Mouse (Mus musculus): ENCODE data around the gene Neurl4.
"Not testable (repeated sequence)": the region's sequence is repeated elsewhere in the genome, so short reads cannot be mapped to it uniquely, and the experiment has no call there.

Neurl4 gene

GRCm38 (mm10) chr11:69900471-69901405 lies at the start of gene Neurl4, which contains the start of gene 2810408A11Rik:
Gene Neurl4, plus strand, starts transcription at chr11:69901072.
Gene 2810408A11Rik, minus strand, starts transcription at chr11:69900987.
- peak; percentile 89 for DNase-seq (ENCODE audit: low spot score)

GRCm38 (mm10) chr11:69853994-69854393 lies 46.9 kb upstream of the Neurl4 start:
- DNase-seq (ENCODE audit: low spot score), result no peak

- DNase-seq (ENCODE audit: low spot score), result no peak
Measured at GRCm38 (mm10) chr11:69854680-69855079, 46.2 kb upstream of the Neurl4 start.

GRCm38 (mm10) chr11:69855347-69855746 lies 45.5 kb upstream of the Neurl4 start:
- DNase-seq (ENCODE audit: low spot score), result no peak

GRCm38 (mm10) chr11:69858113-69858998 lies 42.5 kb upstream of the Neurl4 start, which contains the start of gene Tnk1:
Gene Tnk1, minus strand, starts transcription at chr11:69858730.
- no peak for DNase-seq (ENCODE audit: low spot score)

- DNase-seq (ENCODE audit: low spot score), result not testable (repeated sequence)
Measured at GRCm38 (mm10) chr11:69863729-69864128, 37.1 kb upstream of the Neurl4 start.

- no peak for DNase-seq (ENCODE audit: low spot score)
Measured at GRCm38 (mm10) chr11:69864138-69864860, 36.6 kb upstream of the Neurl4 start.

GRCm38 (mm10) chr11:69865561-69865960 lies 35.3 kb upstream of the Neurl4 start:
- DNase-seq (ENCODE audit: low spot score), result no peak

GRCm38 (mm10) chr11:69867335-69867734 lies 33.5 kb upstream of the Neurl4 start:
- DNase-seq (ENCODE audit: low spot score), result no peak

- no peak for DNase-seq (ENCODE audit: low spot score)
Measured at GRCm38 (mm10) chr11:69870289-69871069, 30.4 kb upstream of the Neurl4 start.

- no peak for DNase-seq (ENCODE audit: low spot score)
Measured at GRCm38 (mm10) chr11:69871822-69872221, 29.1 kb upstream of the Neurl4 start.

- DNase-seq (ENCODE audit: low spot score), result no peak
Measured at GRCm38 (mm10) chr11:69872451-69872850, 28.4 kb upstream of the Neurl4 start.

- no peak for DNase-seq (ENCODE audit: low spot score)
Measured at GRCm38 (mm10) chr11:69876186-69876585, 24.7 kb upstream of the Neurl4 start.

GRCm38 (mm10) chr11:69876867-69877266 lies 24.0 kb upstream of the Neurl4 start:
- DNase-seq (ENCODE audit: low spot score), result peak; percentile 63

GRCm38 (mm10) chr11:69877878-69878277 lies 23.0 kb upstream of the Neurl4 start, which contains the start of gene Tmem95:
Gene Tmem95, minus strand, starts transcription at chr11:69878018.
- no peak for DNase-seq (ENCODE audit: low spot score)

GRCm38 (mm10) chr11:69878399-69878798 lies 22.5 kb upstream of the Neurl4 start:
- no peak for DNase-seq (ENCODE audit: low spot score)

- no peak for DNase-seq (ENCODE audit: low spot score)
Measured at GRCm38 (mm10) chr11:69878952-69879351, 21.9 kb upstream of the Neurl4 start.

- DNase-seq (ENCODE audit: low spot score), result no peak
Measured at GRCm38 (mm10) chr11:69879711-69880110, 21.2 kb upstream of the Neurl4 start.

- no peak for DNase-seq (ENCODE audit: low spot score)
Measured at GRCm38 (mm10) chr11:69880506-69880852, 20.4 kb upstream of the Neurl4 start.

- peak; percentile 90 for DNase-seq (ENCODE audit: low spot score)
Measured at GRCm38 (mm10) chr11:69880853-69881603, 19.8 kb upstream of the Neurl4 start, which contains the start of gene Kctd11. Gene Kctd11, minus strand, starts transcription at chr11:69881406.

All from ovary, adult 18-20 months (tissue).